Mouse (Mus musculus) midbrain, embryonic 13.5 days (tissue): Measurements from ENCODE around the gene Ptprcap. TPM values are rescaled to one million over a fixed set of nuclear protein-coding genes. Genes with fewer than 3 reads are reported as not detected.
"Not testable (repeated sequence)": the region's sequence is repeated elsewhere in the genome, so short reads cannot be mapped to it uniquely, and the experiment has no call there.

Experiments used
- ATAC-seq: fragments of 200-750 bp; cut with Nextera tagmentation; 2 replicates; pipeline ENCODE4 v1.8.0; 2017; ENCODE audit warnings: mild to moderate bottlenecking, moderate TSS enrichment, moderate library complexity
- H3K27ac ChIP-seq: fragments of 300-500 bp; sonication (generic); 2 replicates; pipeline ENCODE4 v1.5.1; 2015; ENCODE audit warnings: inconsistent platforms, mild to moderate bottlenecking, moderate library complexity
- H3K27me3 ChIP-seq: fragments of 300-500 bp; sonication (generic); 2 replicates; pipeline ENCODE4 v1.6.1; 2015; ENCODE audit warnings: mild to moderate bottlenecking, inconsistent platforms
- H3K36me3 ChIP-seq: fragments of 300-500 bp; sonication (generic); 2 replicates; pipeline ENCODE4 v1.6.1; 2015; ENCODE audit warnings: mild to moderate bottlenecking, inconsistent platforms
- H3K4me1 ChIP-seq: fragments of 300-500 bp; sonication (generic); replicated peaks from 2 replicates; pipeline ENCODE4 v1.6.1; 2015; ENCODE audit warnings: inconsistent platforms
- H3K4me2 ChIP-seq: fragments of 300-500 bp; sonication (generic); replicated peaks from 2 replicates; pipeline ENCODE4 v1.6.1; 2015; ENCODE audit warnings: moderate library complexity, mild to moderate bottlenecking, inconsistent platforms
- H3K4me3 ChIP-seq: fragments of 300-500 bp; sonication (generic); replicated peaks from 2 replicates; pipeline ENCODE4 v1.5.1; 2015; ENCODE audit warnings: mild to moderate bottlenecking, inconsistent platforms
- H3K9ac ChIP-seq: fragments of 300-500 bp; sonication (generic); replicated peaks from 2 replicates; pipeline ENCODE4 v1.6.1; 2015; ENCODE audit warnings: mild to moderate bottlenecking, inconsistent platforms
- H3K9me3 ChIP-seq: fragments of 300-500 bp; sonication (generic); 2 replicates; pipeline ENCODE4 v1.6.1; 2016; ENCODE audit warnings: mild to moderate bottlenecking, inconsistent platforms
- WGBS: fragments of 180-500 bp; shearing (Covaris S2); methylation state at CpG from one replicate; pipeline ENCODE4 v1.1.7; 2015; 5-methylcytosine and 5-hydroxymethylcytosine counted together
- polyA plus RNA-seq: library from polyadenylated mRNA; unstranded; fragments of >200 nt; fragmentation: Nextera tagmentation; extraction: Ambion mirVana; gene quantifications from 2 replicates; pipeline ENCODE4 v1.2.1, GENCODE M21; 2015

Ptprcap gene
- polyA plus RNA-seq, 1 experiment from 2014 or later, result 0.50 TPM

DNA sequence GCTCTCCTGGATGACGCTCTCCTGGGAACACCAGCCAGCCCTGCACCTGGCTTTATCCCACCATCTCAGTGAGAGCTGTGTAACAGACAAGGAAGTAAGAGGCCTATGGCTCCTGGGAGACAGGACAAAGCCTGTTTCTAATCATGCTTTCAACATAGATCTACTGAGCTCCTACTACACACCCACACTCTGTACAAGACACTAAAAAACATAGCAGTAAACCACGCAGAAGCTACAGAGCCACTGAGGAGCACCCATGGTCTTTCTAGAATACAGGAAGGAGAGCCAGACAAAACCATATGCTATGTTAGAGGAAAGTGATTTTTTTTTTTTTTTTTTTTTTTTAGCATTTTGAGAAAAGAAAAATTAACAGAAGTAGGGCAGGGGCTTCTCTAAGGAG lies 35.1 kb upstream of the Ptprcap start:
- H3K36me3 ChIP-seq, result peaks cover 53% of the 10 kb centered on the region
- no peaks in the 10 kb centered on the region for H3K9me3 ChIP-seq
- H3K9ac ChIP-seq, result no peak overlapping the region
- peaks cover 10% of the 10 kb centered on the region for H3K4me1 ChIP-seq
- WGBS, result 91% methylated on average over 2 of the region's 2 CpGs
- no peak for ATAC-seq
- no peaks in the 10 kb centered on the region for H3K27me3 ChIP-seq
- no peak overlapping the region for H3K4me2 ChIP-seq
- no peak overlapping the region for H3K27ac ChIP-seq
- H3K4me3 ChIP-seq, result no peak overlapping the region

DNA sequence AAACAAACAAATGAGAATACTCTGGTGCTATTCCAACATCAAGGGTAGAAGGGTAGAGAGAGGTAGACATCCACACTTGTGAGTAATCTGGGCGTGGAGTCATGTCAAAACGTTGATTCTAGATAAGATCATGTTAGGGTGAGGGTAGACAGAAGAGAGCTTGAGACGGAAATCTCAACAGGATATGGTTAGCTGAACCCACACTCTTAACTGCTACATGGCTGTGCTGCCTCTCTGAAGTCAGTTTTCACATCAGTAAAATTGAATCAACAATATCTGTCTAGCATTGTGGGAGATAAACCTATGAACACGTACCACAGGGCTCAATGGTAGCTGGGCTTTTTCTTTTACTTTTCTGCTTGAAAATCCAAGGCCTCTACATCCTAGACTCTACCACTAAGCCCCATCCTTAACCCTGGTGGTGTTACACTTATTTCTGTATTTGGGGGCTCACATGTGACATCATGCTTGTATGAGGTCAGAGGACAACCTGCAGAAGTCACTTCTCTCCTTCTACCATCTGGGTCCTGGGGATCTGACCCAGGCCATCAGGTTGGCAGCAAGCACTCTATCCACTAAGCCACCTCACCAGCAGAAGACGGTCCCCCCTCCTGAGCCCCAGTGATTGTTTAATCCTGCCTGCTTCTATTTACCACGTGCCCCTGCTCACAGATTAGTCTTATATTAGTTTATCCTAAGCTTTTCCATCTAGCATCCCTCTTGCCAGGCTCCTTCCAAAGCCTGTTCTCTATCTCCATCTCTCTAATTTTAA lies 33.5 kb upstream of the Ptprcap start:
- Histone ChIP-seq H3K27me3 (no peaks in the 10 kb centered on the region), H3K4me3 (no peak overlapping the region), H3K4me1 (peaks cover 10% of the 10 kb centered on the region), H3K9ac (no peak overlapping the region), H3K36me3 (peaks cover 37% of the 10 kb centered on the region), H3K4me2 (no peak overlapping the region), H3K27ac (no peak overlapping the region), H3K9me3 (no peaks in the 10 kb centered on the region)
- 92% methylated on average over 6 of the region's 6 CpGs for WGBS
- ATAC-seq, result no peak

DNA sequence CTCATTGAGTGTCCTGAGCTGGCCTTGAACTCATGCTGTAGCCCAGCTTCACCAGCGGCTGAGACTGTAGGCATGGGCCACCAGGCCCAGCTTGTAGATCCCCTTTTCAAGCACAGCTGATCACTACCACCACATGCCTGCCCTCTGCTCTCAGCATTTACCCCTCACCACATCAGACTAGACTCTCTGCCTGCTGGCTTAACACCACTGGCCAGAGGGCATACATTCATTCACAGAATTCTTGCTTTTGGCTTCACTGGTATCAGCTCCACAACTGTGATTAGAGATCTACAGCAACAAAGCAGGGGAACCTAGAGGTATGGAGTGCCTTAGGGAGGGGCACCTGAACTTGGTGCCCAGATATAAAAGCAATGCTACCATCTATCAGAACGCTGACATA lies 32.9 kb upstream of the Ptprcap start:
- Histone ChIP-seq H3K4me2 (peak overlapping the region; percentile 50), H3K4me1 (peaks cover 10% of the 10 kb centered on the region), H3K27me3 (no peaks in the 10 kb centered on the region), H3K27ac (no peak overlapping the region), H3K9me3 (no peaks in the 10 kb centered on the region), H3K4me3 (peak overlapping the region; percentile 48), H3K36me3 (peaks cover 31% of the 10 kb centered on the region), H3K9ac (no peak overlapping the region)
- WGBS, result 97% methylated on average over 2 of the region's 2 CpGs
- no peak for ATAC-seq

DNA sequence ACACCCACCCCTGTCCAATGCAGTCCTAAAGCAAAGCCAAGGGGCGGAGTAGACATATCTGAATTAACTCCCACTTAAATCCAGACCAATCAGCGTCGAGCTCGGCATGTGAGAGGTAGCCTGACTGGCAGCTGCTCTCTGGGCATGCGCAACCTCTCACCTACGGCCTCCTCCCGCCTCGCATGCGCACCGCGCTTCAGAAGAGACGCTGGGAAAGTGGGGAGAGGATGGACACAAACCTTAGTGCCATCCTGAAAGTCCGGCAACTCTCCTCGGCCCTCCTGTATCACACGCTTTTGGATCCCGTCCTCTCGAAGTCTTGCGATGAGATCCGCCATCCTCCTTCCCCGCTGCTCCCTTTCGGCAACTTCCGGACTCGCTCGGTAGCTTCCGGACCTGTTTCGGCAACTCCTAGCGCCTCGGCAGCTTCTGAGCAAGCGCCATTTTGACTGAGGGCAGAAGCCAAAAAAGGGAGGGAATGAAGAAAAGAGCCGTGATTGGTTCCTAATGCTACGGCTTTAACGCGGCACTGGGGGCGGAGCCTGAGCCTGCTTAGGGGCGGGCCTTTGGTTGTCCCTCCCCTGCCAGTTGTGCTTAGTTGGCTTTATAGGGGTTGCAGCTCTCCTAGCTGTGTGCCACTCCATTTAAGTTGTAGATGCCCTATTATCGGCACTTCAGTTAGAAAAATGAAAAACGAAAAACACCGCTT lies 32.2 kb upstream of the Ptprcap start:
- Histone ChIP-seq H3K36me3 (peaks cover 24% of the 10 kb centered on the region), H3K27me3 (no peaks in the 10 kb centered on the region), H3K4me2 (peak overlapping the region; percentile 50), H3K9ac (peak overlapping the region; percentile 58; the same call in 1 of the 2 replicates), H3K9me3 (no peaks in the 10 kb centered on the region), H3K27ac (peak overlapping the region; percentile 80), H3K4me1 (peaks cover 11% of the 10 kb centered on the region), H3K4me3 (peak overlapping the region; percentile 48)
- ATAC-seq, result peak; percentile 84
- 3% methylated on average over 38 of the region's 38 CpGs for WGBS

DNA sequence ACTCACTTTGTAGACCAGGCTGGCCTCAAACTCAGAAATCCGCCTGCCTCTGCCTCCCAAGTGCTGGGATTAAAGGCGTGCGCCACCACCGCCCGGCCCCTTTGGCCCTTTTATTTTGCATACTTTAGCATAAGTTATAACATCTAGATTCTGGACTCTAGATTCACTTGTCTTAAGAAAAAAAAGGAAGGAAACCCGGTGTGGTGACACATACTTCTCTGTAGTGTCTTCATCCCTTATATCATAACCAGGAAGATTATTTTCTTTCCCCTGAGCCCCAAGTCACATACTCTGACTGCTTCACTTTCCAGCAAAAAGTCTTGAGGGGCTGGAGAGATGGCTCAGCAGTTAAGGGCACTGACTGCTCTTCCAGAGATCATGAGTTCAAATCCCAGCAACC lies 31.5 kb upstream of the Ptprcap start:
- not testable (repeated sequence) for H3K9ac ChIP-seq, H3K27ac ChIP-seq, H3K4me3 ChIP-seq, H3K9me3 ChIP-seq, H3K27me3 ChIP-seq, ATAC-seq
- Histone ChIP-seq H3K4me2 (peak overlapping the region; percentile 25; the same call in 1 of the 2 replicates), H3K36me3 (peaks cover 17% of the 10 kb centered on the region), H3K4me1 (peaks cover 18% of the 10 kb centered on the region)
- 69% methylated on average over 6 of the region's 6 CpGs for WGBS

DNA sequence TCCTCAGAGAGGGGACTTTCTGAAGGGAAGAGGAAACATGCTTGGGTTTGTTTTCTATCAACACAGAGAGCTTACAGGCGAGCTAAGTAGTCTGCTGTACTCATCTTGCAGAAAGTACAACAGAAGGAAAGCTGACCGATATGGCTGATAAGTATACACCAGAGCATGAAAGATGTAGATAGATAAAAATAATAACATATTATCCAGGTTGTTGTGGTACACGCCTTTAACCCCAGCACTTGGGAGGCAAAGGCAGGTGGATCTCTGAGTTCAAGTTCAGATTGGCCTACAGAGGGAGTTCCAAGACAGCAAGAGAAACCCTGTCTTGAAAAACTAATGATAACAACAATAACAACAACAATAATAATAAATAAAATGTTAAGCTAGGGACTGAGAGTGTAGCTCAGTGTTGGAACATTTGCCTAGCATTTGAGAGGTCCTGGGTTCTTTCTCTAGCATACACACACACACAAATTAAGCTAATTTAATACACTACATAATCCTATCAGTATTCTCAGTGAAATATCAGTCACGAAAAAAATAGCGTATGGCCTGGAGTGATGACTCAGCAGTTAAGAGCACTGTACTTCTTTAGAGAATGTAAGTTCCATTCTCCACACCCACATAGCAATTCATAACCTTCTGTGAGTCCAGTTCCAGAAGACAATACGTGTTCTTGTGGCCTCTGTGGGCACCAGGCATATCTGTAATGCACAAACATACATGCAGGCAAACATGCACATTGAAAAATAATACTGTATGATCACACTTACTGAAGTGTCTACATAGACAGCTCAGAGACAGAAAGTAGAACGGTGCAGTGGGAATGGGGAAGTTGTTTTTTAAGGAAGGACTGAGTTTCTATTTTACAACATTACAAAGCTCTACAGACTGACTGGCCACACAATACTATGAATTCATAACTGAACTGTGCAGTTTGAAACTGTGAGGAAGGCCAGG lies 30.7 kb upstream of the Ptprcap start:
- Histone ChIP-seq H3K9me3 (no peaks in the 10 kb centered on the region), H3K4me3 (no peak overlapping the region), H3K4me2 (no peak overlapping the region), H3K27ac (no peak overlapping the region), H3K4me1 (peaks cover 26% of the 10 kb centered on the region), H3K9ac (no peak overlapping the region), H3K36me3 (peaks cover 14% of the 10 kb centered on the region), H3K27me3 (no peaks in the 10 kb centered on the region)
- ATAC-seq, result no peak
- 84% methylated on average over 7 of the region's 7 CpGs for WGBS

DNA sequence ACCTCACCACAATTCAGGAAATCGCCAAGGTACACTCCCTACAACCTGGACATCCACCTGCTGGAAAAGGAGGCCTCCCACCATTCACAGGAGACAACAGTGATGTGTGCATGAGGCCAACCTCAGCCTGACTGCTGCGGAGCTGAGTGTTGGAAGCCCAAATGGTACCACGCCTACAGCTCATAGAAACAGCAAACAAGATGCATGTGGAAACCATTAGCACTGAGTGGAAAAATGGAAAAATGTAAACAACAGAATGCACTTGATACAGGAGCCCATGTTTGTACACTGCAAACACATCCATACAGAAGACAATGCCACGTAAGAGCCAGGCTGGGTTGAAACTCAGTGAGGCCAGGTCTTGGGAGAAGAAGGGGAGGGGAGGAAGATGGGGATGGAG lies 29.0 kb upstream of the Ptprcap start:
- Histone ChIP-seq H3K36me3 (peaks cover 20% of the 10 kb centered on the region), H3K4me2 (no peak overlapping the region), H3K27me3 (no peaks in the 10 kb centered on the region), H3K27ac (no peak overlapping the region), H3K9ac (0 out of 2 replicates have a peak overlapping the region, but pooled peaks have one; percentile 4), H3K9me3 (no peaks in the 10 kb centered on the region), H3K4me3 (no peak overlapping the region), H3K4me1 (peaks cover 27% of the 10 kb centered on the region)
- no peak for ATAC-seq
- 86% methylated on average over 4 of the region's 4 CpGs for WGBS

DNA sequence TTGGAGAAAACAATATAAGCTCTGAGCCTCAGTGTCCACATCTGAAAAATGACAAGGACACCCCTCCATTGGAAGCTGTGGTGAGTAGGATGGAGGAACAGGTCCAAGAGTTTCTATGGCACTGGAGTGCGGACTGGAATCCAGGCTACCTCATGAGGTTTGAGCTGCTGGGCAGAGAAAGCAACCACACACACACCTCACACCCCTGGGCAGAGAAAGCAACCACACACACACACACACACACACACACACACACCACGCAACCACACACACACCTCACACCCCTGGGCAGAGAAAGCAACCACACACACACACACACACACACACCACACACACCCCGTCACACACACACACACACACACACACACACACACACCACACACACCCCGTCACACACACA lies 28.1 kb upstream of the Ptprcap start:
- Histone ChIP-seq H3K4me3 (peak overlapping the region; percentile 84), H3K9ac (peak overlapping the region; percentile 88), H3K4me2 (peak overlapping the region; percentile 84), H3K36me3 (peaks cover 29% of the 10 kb centered on the region), H3K4me1 (peaks cover 23% of the 10 kb centered on the region), H3K27ac (peak overlapping the region; percentile 56)
- ATAC-seq, result peak; percentile 63
- not testable (repeated sequence) for H3K27me3 ChIP-seq, H3K9me3 ChIP-seq
- 75% methylated on average over 1 of the region's 4 CpGs for WGBS

DNA sequence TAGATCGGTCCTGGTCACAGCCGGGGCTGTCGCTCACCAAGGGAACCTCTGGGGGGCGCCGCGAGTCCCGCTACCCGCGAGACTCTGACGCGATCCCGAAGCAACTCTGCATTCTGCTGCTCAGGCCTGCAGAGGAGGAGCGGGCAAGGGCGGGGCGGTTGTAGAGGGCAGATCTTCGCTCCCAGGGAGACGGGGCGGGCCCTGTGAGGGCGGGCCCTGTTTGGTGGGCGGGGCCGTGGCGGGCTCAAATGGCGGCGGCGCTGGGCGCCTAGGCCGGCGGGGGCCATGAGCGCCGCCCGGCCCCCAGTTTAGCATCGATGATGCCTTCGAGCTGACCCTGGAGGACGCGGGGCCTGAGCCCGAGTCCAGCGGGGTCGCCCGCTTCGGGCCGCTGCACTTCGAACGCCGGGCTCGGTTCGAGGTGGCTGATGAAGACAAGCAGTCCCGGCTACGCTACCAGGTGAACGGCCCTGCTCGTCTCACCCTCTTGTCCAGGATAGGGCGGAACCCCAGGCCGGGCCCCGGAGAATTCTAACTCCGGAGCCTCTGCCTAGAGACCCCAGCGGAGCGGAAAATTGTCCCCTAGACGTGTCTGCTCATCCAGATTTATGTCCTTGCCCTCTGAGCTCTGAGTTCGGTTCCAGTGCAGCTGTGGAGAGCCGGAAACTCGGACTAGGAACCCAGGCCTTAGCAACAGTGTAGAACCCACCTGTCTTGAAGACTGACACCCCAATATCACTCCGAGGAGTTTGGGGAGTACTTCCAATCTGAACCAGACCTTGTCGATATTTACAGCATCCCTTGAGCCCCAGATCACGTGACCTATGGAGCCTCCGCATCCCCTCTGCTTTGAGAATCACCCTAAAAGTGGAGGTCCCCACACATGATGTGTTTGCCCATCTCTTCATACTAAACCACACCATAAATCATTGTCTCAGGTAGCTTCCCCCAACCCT lies 27.4 kb upstream of the Ptprcap start, which contains the start of gene Aip:
TSS of gene Aip (minus strand) at position 118 of the 956 bp plus-strand sequence.
- H3K9ac ChIP-seq, result peak within 1 kb of the TSS; percentile 88
- peaks cover 16% of the 10 kb centered on the region for H3K4me1 ChIP-seq
- peak within 1 kb of the TSS; percentile 84 for H3K4me3 ChIP-seq
- peak; percentile 88 for ATAC-seq
- H3K9me3 ChIP-seq, result no peaks in the 10 kb centered on the region
- WGBS, result 1% methylated on average over 53 of the region's 64 CpGs
- peaks cover 31% of the 10 kb centered on the region for H3K36me3 ChIP-seq
- peak within 1 kb of the TSS; percentile 84 for H3K4me2 ChIP-seq
- H3K27me3 ChIP-seq, result no peaks in the 10 kb centered on the region
- peak within 1 kb of the TSS; percentile 68 for H3K27ac ChIP-seq

DNA sequence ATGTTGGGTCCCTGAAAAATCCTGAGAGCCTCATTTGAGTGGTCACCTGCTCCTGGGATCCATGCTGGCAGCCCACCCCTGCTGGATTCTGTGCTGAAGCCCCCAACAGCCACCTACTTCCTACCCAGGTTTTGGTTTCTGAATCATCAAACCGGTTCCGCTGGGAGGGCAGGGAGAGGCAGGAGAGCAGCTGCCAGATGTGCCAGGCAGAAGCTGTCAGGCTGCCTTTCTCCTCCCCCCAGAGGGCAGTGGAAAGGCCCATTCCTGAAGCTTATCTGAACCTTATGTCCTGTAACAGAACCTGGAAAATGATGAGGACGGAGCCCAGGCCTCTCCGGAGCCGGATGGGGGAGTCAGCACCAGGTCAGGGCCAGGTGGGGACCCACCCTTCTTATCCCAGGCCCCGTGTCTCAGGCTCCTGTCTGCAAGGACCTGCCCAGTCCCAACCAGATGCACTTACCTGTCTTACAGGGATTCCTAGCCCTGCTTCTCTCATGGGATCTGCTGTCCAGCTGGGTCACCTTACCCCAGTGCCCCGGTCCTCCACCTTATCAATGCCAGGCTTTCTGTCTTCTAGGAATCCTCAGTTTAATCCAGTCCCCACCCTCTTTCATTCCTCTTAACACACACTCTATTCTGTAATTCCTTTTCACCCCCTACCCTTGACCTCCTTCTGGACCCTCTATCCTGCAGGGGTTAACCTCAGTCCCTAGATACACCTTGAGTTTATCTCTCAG lies 26.5 kb upstream of the Ptprcap start:
- peak overlapping the region; percentile 84 for H3K4me2 ChIP-seq
- H3K9ac ChIP-seq, result peak overlapping the region; percentile 88
- H3K36me3 ChIP-seq, result peaks cover 40% of the 10 kb centered on the region
- peak overlapping the region; percentile 84 for H3K4me3 ChIP-seq
- peaks cover 16% of the 10 kb centered on the region for H3K4me1 ChIP-seq
- H3K9me3 ChIP-seq, result no peaks in the 10 kb centered on the region
- no peak for ATAC-seq
- no peaks in the 10 kb centered on the region for H3K27me3 ChIP-seq
- WGBS, result 77% methylated on average over 7 of the region's 7 CpGs
- no peak overlapping the region for H3K27ac ChIP-seq
